Mouse (Mus musculus) olfactory bulb, adult 2 months (tissue): ENCODE measurements around the gene Fbxl8. TPM values are rescaled to one million over a fixed set of nuclear protein-coding genes. Genes with fewer than 3 reads are reported as not detected.

ENCODE experiments used
- H3K27ac ChIP-seq: fragments of 200-500 bp; 2 replicates; pipeline ENCODE4 v1.5.1; 2012; ENCODE audit warnings: low read depth, low read length; ENCODE audit not compliant: insufficient read depth
- H3K4me1 ChIP-seq: fragments of 200-500 bp; 2 replicates; pipeline ENCODE4 v1.6.1; 2012; ENCODE audit warnings: low read length; ENCODE audit not compliant: control insufficient read depth, insufficient read depth
- H3K4me3 ChIP-seq: fragments of 200-500 bp; 2 replicates; pipeline ENCODE4 v1.5.1; 2012; ENCODE audit warnings: mild to moderate bottlenecking, low read depth, low read length, moderate library complexity; ENCODE audit not compliant: insufficient read depth
- CTCF ChIP-seq: fragments of 200-500 bp; IDR thresholded peaks from 2 replicates; pipeline ENCODE4 v1.5.1; 2012; ENCODE audit warnings: low read depth, mild to moderate bottlenecking, low read length, moderate library complexity; ENCODE audit not compliant: insufficient read depth
- POLR2A ChIP-seq: fragments of 200-500 bp; IDR thresholded peaks from 2 replicates; pipeline ENCODE4 v1.6.1; 2012; ENCODE audit warnings: mild to moderate bottlenecking, low read depth, low read length, moderate library complexity; ENCODE audit not compliant: insufficient read depth
- WGBS: fragments of 180-500 bp; shearing (Covaris S2); methylation state at CpG from one replicate; pipeline ENCODE4 v1.1.7; 2018; 5-methylcytosine and 5-hydroxymethylcytosine counted together
- polyA plus RNA-seq: library from polyadenylated mRNA; stranded (reverse); fragments of >200 nt; gene quantifications from 2 replicates; pipeline ENCODE4 v1.2.4, GENCODE M21; 2012; ENCODE audit warnings: low replicate concordance; ENCODE audit not compliant: missing spikeins, insufficient read depth, insufficient read length

Fbxl8 gene
- polyA plus RNA-seq, 1 experiment = not detected

GRCm38 (mm10) chr8:105295895-105296573 lies 31.6 kb downstream of the Fbxl8 start, which contains the start of gene Exoc3l:
Exoc3l (minus strand) TSS chr8:105296101.
- Histone ChIP-seq H3K4me1 (peaks cover 9% of the 10 kb centered on the region), H3K4me3 (no peak within 1 kb of the TSS), H3K27ac (no peak within 1 kb of the TSS)
- no peak for TF ChIP-seq CTCF
- TF ChIP-seq POLR2A = no peak
- WGBS = 75% methylated on average over 11 of the region's 11 CpGs

- Histone ChIP-seq H3K4me1 (peaks cover 9% of the 10 kb centered on the region), H3K27ac (0 out of 2 replicates have a peak within 1 kb of the TSS, but pooled peaks have one; percentile 16), H3K4me3 (peak within 1 kb of the TSS; percentile 85)
- WGBS = under 1% methylated on average over 58 of the region's 58 CpGs
- TF ChIP-seq POLR2A (peak; percentile 90), CTCF (no peak)
Observed at GRCm38 (mm10) chr8:105297511-105298192, 33.2 kb downstream of the Fbxl8 start, which contains the start of gene E2f4. E2f4 (plus strand) TSS chr8:105297663.

GRCm38 (mm10) chr8:105298351-105299252 lies 34.2 kb downstream of the Fbxl8 start:
- Histone ChIP-seq H3K27ac (no peak overlapping the region), H3K4me1 (peaks cover 11% of the 10 kb centered on the region), H3K4me3 (peak overlapping the region; percentile 85)
- TF ChIP-seq POLR2A (no peak), CTCF (no peak)
- WGBS = 44% methylated on average over 18 of the region's 18 CpGs

- Histone ChIP-seq H3K4me3 (no peak overlapping the region), H3K27ac (no peak overlapping the region), H3K4me1 (peaks cover 21% of the 10 kb centered on the region)
- 94% methylated on average over 8 of the region's 8 CpGs for WGBS
- TF ChIP-seq CTCF = no peak
- no peak for TF ChIP-seq POLR2A
Observed at GRCm38 (mm10) chr8:105299962-105300361, 35.5 kb downstream of the Fbxl8 start.

- TF ChIP-seq CTCF = no peak
- no peak for TF ChIP-seq POLR2A
- 63% methylated on average over 8 of the region's 8 CpGs for WGBS
- H3K27ac ChIP-seq = no peak overlapping the region
- peaks cover 32% of the 10 kb centered on the region for H3K4me1 ChIP-seq
- no peak overlapping the region for H3K4me3 ChIP-seq
Observed at GRCm38 (mm10) chr8:105303396-105303795, 38.9 kb downstream of the Fbxl8 start.

GRCm38 (mm10) chr8:105303874-105304273 lies 39.4 kb downstream of the Fbxl8 start:
- H3K27ac ChIP-seq = no peak overlapping the region
- TF ChIP-seq CTCF (no peak), POLR2A (no peak)
- WGBS = 71% methylated on average over 9 of the region's 9 CpGs

GRCm38 (mm10) chr8:105304325-105305210 lies 40.1 kb downstream of the Fbxl8 start:
- Histone ChIP-seq H3K4me3 (no peak overlapping the region), H3K4me1 (peaks cover 27% of the 10 kb centered on the region), H3K27ac (no peak overlapping the region; the same call in 1 of the 2 replicates)
- TF ChIP-seq POLR2A (no peak), CTCF (no peak)
- WGBS = 47% methylated on average over 9 of the region's 9 CpGs

More at GRCm38 (mm10) chr8:105303874-105304273, 39.4 kb downstream of the Fbxl8 start:
- H3K4me1 ChIP-seq = peaks cover 28% of the 10 kb centered on the region
- H3K4me3 ChIP-seq = no peak overlapping the region
